Mouse (Mus musculus) lung, adult 2 months (tissue): Measurements from ENCODE around the gene Gm13275.
"Not testable (repeated sequence)": the region's sequence is repeated elsewhere in the genome, so short reads cannot be mapped to it uniquely, and the experiment has no call there.

Experiments
- CTCF ChIP-seq: fragments of 200-500 bp; IDR thresholded peaks from 2 replicates; pipeline ENCODE4 v1.5.1; 2011; ENCODE audit warnings: mild to moderate bottlenecking, low read length, control low read depth; ENCODE audit not compliant: insufficient read depth
- POLR2A ChIP-seq: fragments of 200-500 bp; IDR thresholded peaks from 2 replicates; pipeline ENCODE4 v1.6.1; 2011; ENCODE audit warnings: low read depth, mild to moderate bottlenecking, control low read depth, low read length, borderline replicate concordance; ENCODE audit errors: extremely low read depth

GRCm38 (mm10) chr4:88759610-88760268, 34.5 kb upstream of the Gm13275 start, which contains the start of gene Gm13283:
- TF ChIP-seq POLR2A, CTCF: not testable (repeated sequence)
